Mouse (Mus musculus) heart, embryonic 12.5 days (tissue): ENCODE data around the gene A530016L24Rik. TPM values are rescaled to one million over a fixed set of nuclear protein-coding genes. Genes with fewer than 3 reads are reported as not detected.
A peak's percentile ranks its signal among the peaks of the same experiment; 100 is the strongest.

Source experiments
- ATAC-seq: fragments of 200-750 bp; cut with Nextera tagmentation; 2 replicates; pipeline ENCODE4 v1.8.0; 2017; ENCODE audit warnings: moderate TSS enrichment, moderate library complexity; ENCODE audit not compliant: insufficient number of reproducible peaks, low FRiP score
- H3K27ac ChIP-seq: fragments of 300-500 bp; sonication (generic); 2 replicates; pipeline ENCODE4 v1.5.1; 2016; ENCODE audit warnings: mild to moderate bottlenecking, moderate library complexity; ENCODE audit not compliant: poor library complexity, severe bottlenecking
- H3K27me3 ChIP-seq: fragments of 300-500 bp; sonication (generic); replicated peaks from 2 replicates; pipeline ENCODE4 v1.6.1; 2016; ENCODE audit warnings: mild to moderate bottlenecking, moderate library complexity
- H3K36me3 ChIP-seq: fragments of 300-500 bp; sonication (generic); 2 replicates; pipeline ENCODE4 v1.6.1; 2016; ENCODE audit warnings: mild to moderate bottlenecking, moderate library complexity
- H3K4me1 ChIP-seq: fragments of 300-500 bp; sonication (generic); replicated peaks from 2 replicates; pipeline ENCODE4 v1.6.1; 2016; ENCODE audit warnings: mild to moderate bottlenecking
- H3K4me2 ChIP-seq: fragments of 300-500 bp; sonication (generic); 2 replicates; pipeline ENCODE4 v1.6.1; 2016; ENCODE audit warnings: mild to moderate bottlenecking, moderate library complexity
- H3K4me3 ChIP-seq: fragments of 300-500 bp; sonication (generic); 2 replicates; pipeline ENCODE4 v1.5.1; 2016; ENCODE audit warnings: mild to moderate bottlenecking
- H3K9ac ChIP-seq: fragments of 300-500 bp; sonication (generic); 2 replicates; pipeline ENCODE4 v1.6.1; 2016; ENCODE audit warnings: mild to moderate bottlenecking, moderate library complexity
- H3K9me3 ChIP-seq: fragments of 300-500 bp; sonication (generic); replicated peaks from 2 replicates; pipeline ENCODE4 v1.6.1; 2016; ENCODE audit warnings: mild to moderate bottlenecking, moderate library complexity
- WGBS: fragments of 180-500 bp; shearing (Covaris S2); methylation state at CpG from one replicate; pipeline ENCODE4 v1.1.7; 2016; 5-methylcytosine and 5-hydroxymethylcytosine counted together
- polyA plus RNA-seq: library from polyadenylated mRNA; unstranded; fragments of >200 nt; fragmentation: Nextera tagmentation; extraction: Ambion mirVana; gene quantifications from 2 replicates; pipeline ENCODE4 v1.2.1, GENCODE M21; 2016

The A530016L24Rik gene
- 6.7 and 7.4 TPM in 2 replicates for polyA plus RNA-seq

DNA sequence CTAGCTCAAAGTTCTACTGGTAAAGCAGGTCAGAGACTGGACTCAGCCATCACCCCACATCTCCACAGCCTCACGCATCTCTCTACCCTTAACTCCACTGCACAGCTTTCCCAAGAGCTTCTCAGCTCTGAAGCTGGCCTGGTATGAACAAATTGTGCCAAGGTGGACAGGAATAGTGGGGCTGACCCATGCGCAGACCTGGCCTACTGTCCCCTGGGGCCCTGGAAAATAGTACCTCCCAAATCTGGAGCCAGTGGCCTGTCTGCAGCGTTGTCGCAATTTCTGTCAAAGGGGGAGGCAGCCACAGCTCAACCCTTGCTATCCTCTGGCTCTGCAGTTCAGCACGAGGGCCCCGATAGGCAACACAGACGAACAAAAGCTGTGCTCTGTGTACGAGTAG lies at the start of gene A530016L24Rik:
Gene A530016L24Rik, plus strand, starts transcription at position 315 of the 400 bp plus-strand sequence.
- no peak for ATAC-seq

DNA sequence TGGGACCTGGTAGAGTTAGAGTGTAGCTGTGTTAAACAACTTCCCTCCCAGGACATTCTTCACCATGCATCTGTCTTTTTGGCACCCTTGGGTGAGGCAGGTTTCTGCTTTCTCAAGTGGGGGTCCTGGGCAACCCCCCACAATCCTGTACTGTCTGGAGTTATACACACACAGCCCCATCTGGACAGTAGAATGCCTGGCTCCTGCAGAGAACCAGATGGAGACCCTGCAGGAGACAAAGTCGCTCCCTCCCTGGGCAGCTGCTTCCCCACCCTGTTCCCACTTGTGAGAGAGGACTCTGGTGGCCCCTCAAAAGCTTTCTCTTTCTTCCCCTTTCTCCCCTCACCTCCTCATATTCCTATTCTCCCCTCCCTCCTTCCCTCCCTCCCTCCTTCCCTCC lies 49.3 kb upstream of the A530016L24Rik start:
- WGBS, result 36% methylated on average over 1 of the region's 1 CpGs
- ATAC-seq, result no peak
- Histone ChIP-seq H3K4me2 (no peak overlapping the region), H3K9me3 (peaks cover 13% of the 10 kb centered on the region), H3K36me3 (no peaks in the 10 kb centered on the region), H3K27ac (no peak overlapping the region), H3K27me3 (peaks cover 7% of the 10 kb centered on the region; the same call in 1 of the 2 replicates), H3K9ac (no peak overlapping the region), H3K4me3 (no peak overlapping the region), H3K4me1 (peaks cover 3% of the 10 kb centered on the region; the same call in 1 of the 2 replicates)

More for the DNA sequence above, at the start of gene A530016L24Rik:
- WGBS, result 82% methylated on average over 8 of the region's 8 CpGs
- H3K9ac ChIP-seq, result no peak within 1 kb of the TSS
- H3K27ac ChIP-seq, result peak within 1 kb of the TSS; percentile 97
- H3K4me3 ChIP-seq, result no peak within 1 kb of the TSS
- H3K4me1 ChIP-seq, result peaks cover 60% of the 10 kb centered on the region
- no peaks in the 10 kb centered on the region for H3K36me3 ChIP-seq
- H3K27me3 ChIP-seq, result 0 out of 2 replicates have a peak, but pooled peaks cover 5% of the 10 kb centered on the region
- peak within 1 kb of the TSS; percentile 61 for H3K4me2 ChIP-seq
- H3K9me3 ChIP-seq, result no peaks in the 10 kb centered on the region

DNA sequence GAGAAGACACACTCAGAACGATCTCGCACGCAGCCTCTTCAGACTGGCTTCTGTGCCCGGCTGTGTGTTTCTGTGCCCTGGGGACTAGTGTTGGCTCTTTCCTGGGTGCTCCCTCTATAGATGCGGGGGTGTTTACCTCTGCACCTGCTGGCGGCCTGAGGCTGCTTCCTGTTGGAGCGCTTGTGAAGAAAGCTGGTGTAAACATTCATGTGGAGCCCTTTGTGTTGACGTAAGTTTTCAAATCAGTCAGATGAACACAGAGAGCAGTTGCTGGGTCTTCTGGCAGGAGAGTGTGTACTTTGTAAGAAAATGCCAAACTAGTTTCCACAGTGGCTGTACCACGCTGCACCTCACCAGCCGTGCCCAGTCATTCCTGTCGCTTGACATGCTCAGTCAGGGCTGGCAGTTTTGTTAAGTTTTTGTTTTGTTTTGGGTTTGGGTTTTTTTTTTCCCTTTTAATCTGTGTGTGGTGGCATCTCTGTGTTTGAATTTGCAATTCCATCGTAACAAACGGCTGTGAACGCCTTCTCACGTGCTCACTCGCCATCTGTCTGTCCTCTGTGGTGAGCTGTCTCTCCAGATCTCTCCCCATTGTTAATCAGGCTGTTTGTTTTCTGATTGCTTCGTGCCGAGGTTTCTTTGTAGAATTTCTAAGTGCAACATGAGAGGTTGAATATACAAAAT lies 40.0 kb upstream of the A530016L24Rik start:
- Histone ChIP-seq H3K36me3 (no peaks in the 10 kb centered on the region), H3K27me3 (no peaks in the 10 kb centered on the region), H3K9ac (no peak overlapping the region), H3K9me3 (peaks cover 23% of the 10 kb centered on the region), H3K27ac (peak overlapping the region; percentile 31; the same call in 1 of the 2 replicates), H3K4me3 (no peak overlapping the region), H3K4me2 (no peak overlapping the region), H3K4me1 (no peaks in the 10 kb centered on the region)
- WGBS, result 60% methylated on average over 18 of the region's 18 CpGs
- no peak for ATAC-seq

DNA sequence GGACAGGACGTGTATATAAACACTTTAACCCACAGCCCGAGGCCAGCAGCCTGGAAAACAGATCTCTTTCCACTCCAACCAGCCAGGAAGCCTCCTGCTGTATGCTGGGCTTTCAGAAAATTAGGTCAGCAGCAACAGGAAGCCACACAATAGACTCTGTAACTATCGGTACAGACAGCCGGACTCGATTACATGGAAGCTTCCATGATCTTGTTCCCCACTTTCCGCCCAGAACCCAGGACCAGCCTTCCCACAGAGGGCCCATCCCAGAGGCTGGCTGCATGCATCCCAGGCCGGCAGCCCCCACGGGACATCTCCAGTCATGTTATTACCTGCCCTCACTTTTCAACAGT lies 39.4 kb upstream of the A530016L24Rik start:
- H3K4me3 ChIP-seq, result no peak overlapping the region
- H3K4me2 ChIP-seq, result no peak overlapping the region
- peak overlapping the region; percentile 46; the same call in 1 of the 2 replicates for H3K27ac ChIP-seq
- H3K27me3 ChIP-seq, result no peaks in the 10 kb centered on the region
- no peaks in the 10 kb centered on the region for H3K4me1 ChIP-seq
- 54% methylated on average over 8 of the region's 8 CpGs for WGBS
- peak; percentile 66; the same call in 1 of the 2 replicates for ATAC-seq
- H3K9me3 ChIP-seq, result peaks cover 18% of the 10 kb centered on the region
- H3K36me3 ChIP-seq, result no peaks in the 10 kb centered on the region
- no peak overlapping the region for H3K9ac ChIP-seq

DNA sequence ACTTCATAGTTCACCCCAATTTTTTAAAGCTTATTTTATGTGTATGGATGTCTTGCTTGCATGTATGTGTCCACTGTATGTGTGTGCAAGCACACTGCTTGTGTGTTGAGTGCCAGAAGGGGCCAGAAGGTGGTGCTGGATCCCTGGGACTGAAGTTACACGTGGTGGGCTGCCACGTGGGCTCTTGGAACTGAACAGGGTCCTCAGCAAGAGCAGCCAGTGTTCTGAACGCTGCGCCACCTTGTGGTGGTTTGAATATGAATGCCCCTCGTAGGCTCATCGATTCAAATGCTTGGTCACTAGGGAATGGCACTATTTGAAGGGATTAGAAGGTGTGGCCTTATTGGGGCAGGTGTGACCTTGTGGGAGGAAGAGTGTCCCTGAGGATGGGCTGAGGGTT lies 38.4 kb upstream of the A530016L24Rik start:
- Histone ChIP-seq H3K9ac (no peak overlapping the region), H3K4me2 (no peak overlapping the region), H3K9me3 (peaks cover 16% of the 10 kb centered on the region), H3K36me3 (no peaks in the 10 kb centered on the region), H3K4me1 (no peaks in the 10 kb centered on the region), H3K27ac (no peak overlapping the region), H3K4me3 (no peak overlapping the region), H3K27me3 (no peaks in the 10 kb centered on the region)
- no peak for ATAC-seq
- 26% methylated on average over 6 of the region's 6 CpGs for WGBS

DNA sequence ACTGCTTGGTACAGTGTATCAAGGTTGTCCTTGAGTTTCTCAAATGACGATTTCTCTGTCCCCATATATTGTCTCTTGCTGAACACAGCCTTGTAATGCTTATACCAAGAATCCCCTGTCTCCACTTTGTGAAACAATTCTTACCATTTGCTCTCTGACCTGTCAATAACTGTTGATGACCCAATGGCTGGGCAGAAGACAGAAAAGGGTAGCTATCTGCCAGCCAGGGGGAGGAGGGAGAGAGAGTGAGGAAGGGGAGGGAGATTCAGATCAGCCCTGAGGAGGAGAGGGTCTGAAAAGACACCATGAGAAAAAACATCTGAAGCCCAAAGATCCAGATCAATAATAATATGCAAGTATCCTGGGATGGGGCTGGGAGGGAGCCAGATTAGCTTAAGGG lies 37.9 kb upstream of the A530016L24Rik start:
- Histone ChIP-seq H3K9me3 (peaks cover 11% of the 10 kb centered on the region), H3K9ac (no peak overlapping the region), H3K36me3 (no peaks in the 10 kb centered on the region), H3K4me2 (no peak overlapping the region), H3K27ac (no peak overlapping the region), H3K4me3 (no peak overlapping the region), H3K27me3 (no peaks in the 10 kb centered on the region), H3K4me1 (no peaks in the 10 kb centered on the region)
- no peak for ATAC-seq
- 79% methylated on average over 1 of the region's 1 CpGs for WGBS

DNA sequence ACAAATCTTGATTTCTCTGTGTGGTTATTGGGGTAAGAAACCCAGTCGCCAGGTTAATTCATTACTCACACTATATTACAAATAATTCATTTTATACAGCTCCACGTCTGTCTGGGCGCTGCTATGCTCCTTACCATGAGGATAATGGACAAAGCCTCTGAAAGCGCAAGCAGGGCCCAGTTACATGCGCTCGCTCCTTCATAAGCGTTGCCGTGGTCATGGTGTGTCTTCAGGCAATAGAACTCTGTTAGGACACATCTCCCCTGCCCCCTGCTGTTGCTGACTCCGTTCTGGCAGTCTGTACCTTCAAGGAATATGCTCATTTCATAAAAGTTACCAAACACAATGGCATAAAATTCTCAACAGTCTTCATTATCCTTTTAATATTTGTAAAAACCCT lies 37.4 kb upstream of the A530016L24Rik start:
- Histone ChIP-seq H3K4me3 (no peak overlapping the region), H3K27me3 (no peaks in the 10 kb centered on the region), H3K9ac (no peak overlapping the region), H3K4me1 (no peaks in the 10 kb centered on the region), H3K9me3 (peaks cover 6% of the 10 kb centered on the region), H3K27ac (no peak overlapping the region), H3K36me3 (no peaks in the 10 kb centered on the region), H3K4me2 (no peak overlapping the region)
- no peak for ATAC-seq
- 88% methylated on average over 9 of the region's 9 CpGs for whole genome bisulfite sequencing

DNA sequence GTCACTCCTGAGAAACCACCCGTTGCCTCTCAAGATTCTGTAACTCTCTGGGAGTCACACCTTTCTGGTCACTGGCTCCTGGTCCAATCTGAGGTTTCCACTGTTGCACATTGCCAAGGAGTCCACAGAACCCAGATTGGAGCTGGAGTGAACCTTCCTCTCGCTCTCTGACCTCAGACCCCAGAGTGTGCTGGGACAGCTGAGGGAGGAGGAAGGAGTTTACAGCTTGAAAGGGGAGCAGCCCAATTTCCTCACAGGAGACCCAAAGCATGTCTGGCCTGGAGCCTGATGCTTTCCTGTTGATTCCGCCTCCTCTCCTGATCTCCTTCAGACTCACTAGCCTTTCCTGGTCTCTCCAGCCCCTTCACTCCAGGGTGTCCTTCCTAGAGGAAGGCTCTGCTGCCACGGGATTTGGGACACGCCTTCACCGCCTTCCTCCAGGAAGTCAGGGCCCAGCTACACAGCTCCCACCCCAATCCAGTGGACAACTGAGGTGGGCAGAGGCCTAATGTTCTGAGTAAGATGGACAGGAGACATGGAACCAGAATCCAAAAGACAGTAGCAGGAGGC lies 33.0 kb upstream of the A530016L24Rik start:
- no peak for ATAC-seq
- Histone ChIP-seq H3K4me1 (no peaks in the 10 kb centered on the region), H3K27me3 (peaks cover 24% of the 10 kb centered on the region), H3K9me3 (no peaks in the 10 kb centered on the region), H3K36me3 (no peaks in the 10 kb centered on the region), H3K4me3 (no peak overlapping the region), H3K4me2 (no peak overlapping the region), H3K27ac (no peak overlapping the region), H3K9ac (no peak overlapping the region)
- WGBS, result 64% methylated on average over 6 of the region's 6 CpGs

DNA sequence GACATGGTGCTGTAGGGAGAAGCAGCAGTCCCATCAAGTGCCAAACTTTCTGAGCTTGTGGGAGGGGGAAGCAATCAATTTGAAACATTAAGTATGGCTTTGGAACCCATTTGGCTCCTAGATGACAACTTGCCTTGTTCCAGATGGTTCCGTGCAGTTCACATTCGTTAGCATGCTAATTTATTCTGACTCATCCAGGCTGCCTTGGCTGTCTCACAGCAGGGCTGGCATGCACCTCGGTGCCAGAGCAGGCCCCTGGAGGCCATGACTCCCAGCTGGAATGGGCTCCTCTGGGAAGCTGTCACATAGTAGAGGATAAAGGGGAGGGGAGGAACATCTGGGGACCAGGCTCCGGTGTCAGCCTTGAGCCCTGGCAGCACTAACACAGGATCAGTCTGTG lies 31.4 kb upstream of the A530016L24Rik start:
- ATAC-seq, result no peak
- Histone ChIP-seq H3K4me1 (no peaks in the 10 kb centered on the region), H3K4me3 (no peak overlapping the region), H3K9me3 (no peaks in the 10 kb centered on the region), H3K27ac (no peak overlapping the region), H3K36me3 (no peaks in the 10 kb centered on the region), H3K27me3 (peaks cover 24% of the 10 kb centered on the region), H3K4me2 (no peak overlapping the region), H3K9ac (no peak overlapping the region)
- 61% methylated on average over 4 of the region's 4 CpGs for WGBS

DNA sequence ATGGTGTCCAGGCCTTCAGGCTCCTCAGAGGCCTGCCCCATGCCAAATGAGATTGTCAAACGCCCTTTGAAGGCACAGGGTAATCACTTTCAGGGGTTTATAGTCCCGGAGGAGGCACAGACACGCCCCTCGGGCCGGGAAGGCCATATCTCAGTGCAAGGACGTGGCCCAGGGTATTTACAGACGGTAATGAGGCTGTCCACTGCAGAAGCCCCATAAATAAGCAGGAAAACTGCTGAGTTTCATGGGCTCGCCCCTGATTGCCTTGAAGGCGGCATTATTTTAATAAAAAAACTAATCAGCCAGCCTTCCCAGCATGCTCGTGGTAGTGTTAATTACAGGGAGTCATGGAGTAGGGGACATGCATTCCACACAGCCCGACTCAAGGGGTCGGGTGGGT lies 26.8 kb upstream of the A530016L24Rik start:
- Histone ChIP-seq H3K9ac (no peak overlapping the region), H3K4me3 (no peak overlapping the region), H3K4me1 (no peaks in the 10 kb centered on the region), H3K27ac (no peak overlapping the region), H3K36me3 (no peaks in the 10 kb centered on the region), H3K27me3 (peaks cover 36% of the 10 kb centered on the region), H3K9me3 (no peaks in the 10 kb centered on the region), H3K4me2 (no peak overlapping the region)
- WGBS, result 61% methylated on average over 12 of the region's 12 CpGs
- no peak for ATAC-seq

DNA sequence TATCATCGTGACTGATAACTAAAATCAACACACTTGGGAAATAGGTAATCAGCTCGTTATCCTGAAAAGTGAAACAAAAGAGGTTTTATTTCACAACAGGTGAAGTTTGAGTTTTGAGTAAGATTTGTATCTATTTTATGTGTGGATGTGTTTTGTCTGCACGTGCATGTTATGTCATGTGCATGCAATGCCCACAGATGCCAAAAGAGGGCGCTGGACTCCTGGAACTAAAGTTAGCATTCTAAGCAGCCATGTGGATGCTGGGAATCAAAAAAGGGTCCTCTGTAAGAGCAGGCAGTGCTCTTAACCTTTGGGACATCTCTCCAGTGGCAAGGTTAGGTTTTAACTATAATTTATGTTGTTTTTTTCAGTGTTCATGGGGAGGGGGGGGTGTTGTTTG lies 26.0 kb upstream of the A530016L24Rik start:
- H3K4me1 ChIP-seq, result no peaks in the 10 kb centered on the region
- no peak overlapping the region for H3K9ac ChIP-seq
- H3K36me3 ChIP-seq, result no peaks in the 10 kb centered on the region
- H3K27me3 ChIP-seq, result peaks cover 35% of the 10 kb centered on the region; the same call in 1 of the 2 replicates
- H3K9me3 ChIP-seq, result no peaks in the 10 kb centered on the region
- no peak for ATAC-seq
- no peak overlapping the region for H3K27ac ChIP-seq
- H3K4me3 ChIP-seq, result no peak overlapping the region
- H3K4me2 ChIP-seq, result no peak overlapping the region
- 63% methylated on average over 4 of the region's 4 CpGs for WGBS
